Mouse (Mus musculus) adrenal gland (tissue): ENCODE data around the gene Dph3.
"Not testable (repeated sequence)": the region's sequence is repeated elsewhere in the genome, so short reads cannot be mapped to it uniquely, and the experiment has no call there.

Experiments
- intact Hi-C: fragments of 180-260 bp; cut with DNase I; formaldehyde crosslinking; loops from one replicate; pipeline ENCODE4 v1.15.1; 2025

Dph3 gene

DNA sequence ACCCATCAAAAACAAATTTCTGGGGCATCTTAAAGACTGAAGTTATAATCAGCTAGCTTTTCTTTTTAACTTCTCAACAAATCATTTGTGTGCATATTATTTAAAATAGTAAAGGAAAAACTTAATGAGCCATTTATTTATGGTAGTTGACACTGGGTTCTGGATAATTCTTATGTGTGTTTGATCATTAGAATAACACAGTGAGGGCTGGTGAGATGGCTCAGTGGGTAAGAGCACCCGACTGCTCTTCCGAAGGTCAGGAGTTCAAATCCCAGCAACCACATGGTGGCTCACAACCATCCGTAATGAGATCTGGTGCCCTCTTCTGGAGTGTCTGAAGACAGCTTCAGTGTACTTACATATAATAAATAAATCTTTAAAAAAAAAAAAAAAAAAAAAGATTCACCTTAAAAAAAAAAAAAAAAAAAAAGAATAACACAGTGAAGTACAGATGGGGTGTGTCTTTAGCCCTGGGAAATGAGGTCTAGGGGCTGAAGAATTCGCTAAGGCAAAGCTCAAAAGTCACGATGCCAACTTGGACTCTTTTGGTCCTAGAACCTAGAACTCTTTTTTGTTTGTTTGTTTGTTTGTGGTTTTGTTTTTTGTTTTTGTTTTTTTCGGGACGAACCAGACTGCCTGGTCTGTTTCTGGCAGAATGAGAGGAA is 2.2 kb upstream of the Dph3 start:
- intact Hi-C loops: not testable (repeated sequence)

DNA sequence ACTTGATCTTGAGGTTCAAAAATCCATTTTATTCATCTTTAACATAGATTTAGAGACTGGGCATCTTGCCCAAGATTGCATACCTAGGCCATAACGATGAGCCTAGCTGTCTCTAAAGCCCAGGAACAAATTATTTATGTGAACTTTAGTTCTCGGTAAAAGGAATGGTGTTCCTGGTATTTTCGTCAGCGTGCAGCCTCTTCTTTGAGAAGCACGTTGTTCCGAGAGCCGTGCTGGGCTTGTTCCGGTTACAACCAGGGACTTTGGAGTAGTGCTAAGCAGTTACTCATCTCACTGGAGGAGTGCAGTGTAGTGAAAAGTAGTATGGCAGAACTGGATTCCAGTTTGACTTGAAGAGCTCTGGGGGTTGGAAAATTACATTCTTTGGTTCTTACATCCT is 697 bp upstream of the Dph3 start:
- intact Hi-C loops: no loop called here

DNA sequence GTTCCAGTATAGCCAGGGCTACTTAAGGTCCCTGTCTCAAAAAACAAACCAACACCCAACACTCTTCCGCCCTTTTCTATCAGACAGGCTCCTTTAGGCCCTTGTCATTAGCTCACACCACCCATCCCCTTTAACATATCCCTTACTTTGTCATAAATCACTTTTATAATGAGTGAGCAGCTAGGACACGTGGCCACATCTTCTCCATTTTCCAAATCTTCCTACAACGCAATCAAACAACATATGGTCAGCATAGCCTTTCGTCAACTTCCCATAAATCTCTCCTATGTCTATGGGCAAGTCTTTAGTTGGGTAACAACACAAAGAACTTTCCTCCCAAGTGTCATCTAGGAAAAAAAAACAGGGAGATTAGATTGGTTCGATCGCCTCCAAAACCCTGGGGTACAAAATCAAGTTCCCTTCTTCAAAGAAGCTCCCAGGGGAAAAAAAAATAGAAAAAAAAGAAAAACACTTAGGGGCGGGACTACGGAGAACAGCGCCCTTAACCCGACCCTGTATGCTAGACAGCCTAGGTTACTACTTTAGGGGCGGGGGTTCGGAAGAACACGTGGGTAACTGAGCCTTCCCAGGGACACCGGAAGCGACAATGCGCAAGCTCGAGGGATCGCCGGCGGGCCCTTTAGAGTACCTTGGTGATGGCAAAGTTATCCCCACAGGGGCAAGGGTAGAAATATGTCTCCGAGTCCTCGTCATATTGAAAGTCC is 606 bp downstream of the Dph3 start, which contains the start of gene Oxnad1:
TSS of gene Oxnad1 (plus strand) at position 614 of the 725 bp plus-strand sequence.
- intact Hi-C loops: no loop called here

DNA sequence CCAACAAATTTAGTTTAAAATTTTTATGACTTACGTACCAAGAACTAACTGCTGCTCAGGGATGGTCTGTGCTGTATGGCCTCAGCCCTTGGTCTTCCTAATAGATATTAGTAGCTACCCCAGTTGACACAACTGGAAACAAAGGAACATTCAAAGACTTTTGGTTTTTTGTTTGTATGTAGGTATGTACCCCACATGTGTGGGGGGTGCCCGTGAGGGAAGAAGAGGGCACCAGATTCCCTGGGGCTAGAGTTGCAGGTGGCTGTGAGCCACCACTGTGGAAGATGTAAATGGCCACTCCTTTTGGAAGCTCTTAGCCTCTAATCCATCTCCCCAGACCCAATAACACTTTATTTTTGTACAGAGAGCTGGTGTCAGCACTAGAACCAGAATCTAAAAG is 2.1 kb downstream of the Dph3 start:
- intact Hi-C loops: no loop called here

DNA sequence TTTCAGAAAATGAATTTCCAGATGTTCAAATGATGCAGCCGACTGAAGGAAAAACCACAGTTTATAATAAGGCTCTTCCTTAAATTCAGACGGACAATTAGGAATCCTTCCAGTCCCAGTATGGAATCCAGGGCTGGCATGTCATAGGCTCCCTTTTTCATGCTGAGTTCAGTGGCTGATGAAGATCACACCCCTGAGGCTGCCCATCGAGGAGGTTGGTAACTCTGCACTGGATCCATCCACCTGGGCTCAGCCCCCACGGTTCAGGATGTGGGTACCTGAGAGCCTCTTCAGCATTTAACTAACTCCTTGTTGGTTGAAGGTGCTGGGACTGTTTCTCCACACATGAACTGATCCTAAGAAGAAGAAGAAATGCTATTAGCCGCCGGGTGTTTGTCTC is 2.6 kb downstream of the Dph3 start:
- intact Hi-C loops: no loop called here

DNA sequence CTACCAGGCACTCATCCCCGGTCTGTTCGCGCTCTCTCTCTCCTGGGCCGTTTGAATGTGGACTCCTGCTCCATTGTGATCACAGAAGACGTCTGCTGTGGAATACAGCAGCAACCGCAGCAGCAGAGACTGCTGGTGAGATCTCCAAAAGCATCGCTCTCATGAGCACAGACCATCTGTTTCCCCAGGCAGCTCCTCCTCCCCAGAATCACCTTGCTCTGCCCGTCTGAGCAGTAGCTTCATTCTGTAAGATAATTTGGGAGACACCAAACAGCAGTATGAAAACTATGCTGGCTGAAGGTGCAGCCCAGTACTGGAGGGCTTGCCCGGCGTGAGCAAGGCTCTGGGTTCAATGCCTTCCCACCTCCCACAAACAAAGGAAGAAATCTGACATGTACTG is 4.5 kb downstream of the Dph3 start:
- intact Hi-C loops: no loop called here

DNA sequence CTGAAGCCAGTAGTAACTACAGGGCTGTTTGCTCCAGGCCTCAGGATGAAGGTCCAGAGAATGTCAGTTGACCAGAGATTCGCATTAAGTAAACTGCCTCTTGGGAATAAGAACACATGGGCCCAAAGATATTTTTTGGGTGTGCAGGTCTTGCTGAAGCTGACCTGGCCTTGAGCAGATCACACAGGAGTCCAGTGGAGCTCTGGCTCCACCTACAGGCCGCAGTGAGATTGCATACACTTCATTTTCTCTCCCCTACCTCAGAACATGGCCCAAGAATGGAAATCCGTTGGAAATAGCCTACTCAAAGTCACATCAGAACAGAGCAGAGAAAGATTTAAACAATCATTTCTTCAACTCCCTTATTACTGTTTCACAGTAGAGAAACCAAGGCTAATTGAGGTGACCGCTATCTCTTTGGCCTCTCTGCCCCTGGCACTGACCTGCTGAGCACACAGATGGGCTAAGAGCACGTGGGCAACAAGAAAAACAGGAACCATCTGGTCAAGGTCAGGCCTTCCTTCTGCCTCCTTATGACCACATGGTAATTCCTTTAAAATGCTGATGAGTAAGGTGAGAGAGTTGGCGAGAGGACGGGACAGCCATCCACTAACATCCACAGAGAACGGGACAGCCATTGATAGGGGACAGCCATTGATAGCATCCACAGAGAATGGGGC is 8.5 kb downstream of the Dph3 start:
- intact Hi-C loops: loop anchor here (1.0 to 5.0 kb wide), 4 partner anchors 45 to 420 kb away; no protein-coding TSS in a partner anchor

DNA sequence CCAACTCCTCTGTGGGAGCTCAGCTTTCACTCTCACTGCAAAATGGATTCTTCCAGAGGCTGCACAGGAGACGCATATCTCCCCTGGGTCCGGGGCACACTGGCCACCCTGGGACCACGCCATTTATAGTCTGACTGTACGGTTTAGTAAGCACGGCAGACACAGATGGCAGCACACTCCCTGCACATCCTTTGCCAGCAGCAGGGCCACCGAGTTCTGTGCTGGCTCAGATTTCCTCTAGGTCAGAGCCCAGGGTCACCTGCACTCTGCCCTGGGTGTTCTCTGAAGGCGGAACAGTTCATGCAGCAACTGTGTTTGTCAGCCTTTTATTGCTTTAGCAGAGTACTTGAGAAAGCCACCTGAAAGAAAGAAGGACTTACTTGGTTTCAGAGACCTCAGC is 11.6 kb downstream of the Dph3 start:
- intact Hi-C loops: no loop called here

DNA sequence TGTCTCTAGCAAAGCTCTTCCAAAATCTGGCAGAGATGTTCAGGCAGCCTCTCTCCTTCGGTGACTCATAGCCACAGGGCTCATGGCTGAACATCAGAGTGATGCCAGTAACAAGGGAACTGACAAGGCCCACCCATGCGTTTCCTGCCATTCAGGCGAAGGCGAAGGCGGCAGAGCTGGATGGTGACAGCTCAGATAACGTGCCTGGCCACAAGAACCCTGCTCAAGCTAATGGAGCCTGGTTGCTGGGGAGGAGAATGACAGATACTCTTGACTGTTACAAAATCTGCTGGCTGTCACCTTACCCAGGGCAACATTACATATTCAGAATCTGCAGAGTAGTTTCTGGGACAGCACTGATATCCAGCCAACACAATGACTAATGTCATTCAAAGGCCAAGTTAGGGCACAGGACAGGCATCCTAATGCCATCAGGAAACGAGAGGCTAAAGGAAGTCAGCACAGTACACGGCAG is 12.3 kb downstream of the Dph3 start:
- intact Hi-C loops: no loop called here

DNA sequence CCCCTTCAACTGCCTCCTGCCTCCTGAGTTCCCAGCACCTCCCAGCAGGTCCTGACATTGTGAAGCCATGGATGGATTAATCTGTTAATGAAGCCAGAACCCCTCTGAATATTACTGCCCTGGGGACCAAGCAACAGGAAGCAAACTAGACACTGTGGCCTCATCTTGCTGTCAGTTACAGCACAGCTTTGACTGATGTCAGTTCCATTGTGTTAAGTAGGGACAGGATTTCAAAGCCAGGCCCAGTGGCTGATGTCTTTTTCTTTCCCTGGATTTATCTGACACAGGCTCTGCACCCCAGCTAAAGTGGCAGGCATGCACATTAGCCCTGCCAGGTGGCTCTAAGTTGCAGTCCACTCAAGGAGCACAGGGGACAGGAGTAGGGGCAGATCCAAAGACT is 12.7 kb downstream of the Dph3 start:
- intact Hi-C loops: no loop called here

DNA sequence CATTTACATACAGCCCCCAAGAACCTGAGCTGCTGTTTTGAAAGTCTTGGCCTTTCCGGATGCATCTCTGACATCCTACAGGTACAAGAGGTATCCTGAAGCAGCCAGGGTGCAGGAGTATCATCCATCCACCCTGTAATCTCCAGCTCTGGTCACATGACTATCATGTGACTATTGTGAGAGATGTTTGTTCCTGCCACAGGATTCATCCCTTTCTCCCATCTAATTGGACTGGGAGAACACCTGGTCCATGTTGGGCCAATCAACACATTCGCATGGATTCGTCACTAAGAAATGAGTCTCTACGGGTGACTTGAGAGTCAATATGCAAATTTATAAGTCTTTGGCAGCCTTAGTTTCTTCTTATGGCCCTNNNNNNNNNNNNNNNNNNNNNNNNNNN is 24.1 kb downstream of the Dph3 start:
- intact Hi-C loops: no loop called here

DNA sequence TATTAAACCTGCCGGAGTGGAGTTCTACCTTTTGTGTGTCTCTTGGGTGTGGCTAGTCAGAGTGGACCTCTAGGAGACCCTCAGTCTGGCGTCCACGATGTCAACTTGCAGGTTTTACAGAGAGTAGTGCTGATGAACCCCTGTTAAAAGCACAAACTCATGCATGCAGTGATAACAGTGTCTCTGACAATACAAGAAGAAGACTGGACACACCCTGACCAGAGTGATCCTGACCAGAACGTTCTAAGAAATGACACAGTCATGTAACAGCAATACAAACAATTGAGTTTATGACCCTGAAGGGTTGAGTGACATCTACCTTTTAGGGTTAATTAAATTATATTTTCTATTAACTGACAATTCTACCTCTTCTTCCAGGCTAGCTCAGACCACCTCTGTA is 27.9 kb downstream of the Dph3 start:
- intact Hi-C loops: no loop called here

DNA sequence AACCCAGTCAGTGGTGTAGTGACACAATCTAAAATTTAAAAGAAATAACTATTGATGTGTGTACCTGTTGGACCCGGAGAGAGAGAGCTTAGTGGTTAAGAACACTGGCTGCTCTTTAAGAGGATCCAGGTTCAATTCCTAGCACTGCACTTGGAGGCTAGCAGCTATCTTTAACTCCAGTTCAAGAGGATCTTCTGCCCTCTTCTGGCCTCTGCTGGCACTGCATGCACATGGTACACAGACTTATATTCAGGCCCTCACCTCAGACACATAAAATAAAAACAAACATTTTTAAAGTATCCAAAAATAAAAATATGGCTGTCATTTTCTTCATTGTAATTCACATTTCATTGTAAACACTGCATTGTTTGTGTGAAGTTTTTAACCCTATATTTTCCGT is 28.9 kb downstream of the Dph3 start:
- intact Hi-C loops: no loop called here

DNA sequence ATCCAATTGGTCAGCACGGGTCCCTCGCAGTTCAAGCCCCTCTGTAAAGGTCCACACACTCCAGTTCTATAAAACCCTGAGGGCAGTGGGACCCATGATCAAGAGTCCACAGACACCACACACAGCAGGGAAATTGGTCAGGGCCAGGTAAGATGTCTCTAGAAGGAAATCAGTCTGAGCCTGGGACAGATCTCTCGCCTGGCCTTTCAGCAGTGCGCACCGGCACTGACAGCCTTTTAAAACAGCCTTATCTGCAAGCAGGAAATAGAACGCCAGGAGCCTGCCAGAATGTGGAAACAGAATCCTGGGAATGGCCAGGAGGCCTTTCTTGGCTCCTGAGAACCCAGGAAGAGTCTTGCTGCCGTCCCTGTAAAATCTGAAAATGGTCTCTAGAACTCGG is 29.7 kb downstream of the Dph3 start:
- intact Hi-C loops: no loop called here

DNA sequence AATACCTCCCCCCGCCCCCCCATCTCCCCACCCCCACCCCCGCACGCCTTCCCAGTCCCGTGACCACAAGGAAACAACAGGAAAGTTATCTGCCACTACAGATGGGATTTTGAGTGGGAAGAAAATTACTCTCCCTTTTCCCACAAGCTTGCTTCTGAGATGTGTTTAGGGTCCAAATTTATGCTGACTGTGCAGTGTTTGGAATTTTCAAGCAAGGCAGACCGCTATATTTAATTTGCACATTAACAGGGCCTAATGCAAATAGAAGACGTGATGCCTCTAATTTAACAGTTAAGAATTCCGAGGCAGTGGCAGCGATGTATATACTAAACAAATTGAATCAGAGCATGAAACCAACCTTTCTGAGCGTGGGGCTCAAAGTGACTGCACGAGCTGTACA is 30.7 kb downstream of the Dph3 start:
- intact Hi-C loops: no loop called here

DNA sequence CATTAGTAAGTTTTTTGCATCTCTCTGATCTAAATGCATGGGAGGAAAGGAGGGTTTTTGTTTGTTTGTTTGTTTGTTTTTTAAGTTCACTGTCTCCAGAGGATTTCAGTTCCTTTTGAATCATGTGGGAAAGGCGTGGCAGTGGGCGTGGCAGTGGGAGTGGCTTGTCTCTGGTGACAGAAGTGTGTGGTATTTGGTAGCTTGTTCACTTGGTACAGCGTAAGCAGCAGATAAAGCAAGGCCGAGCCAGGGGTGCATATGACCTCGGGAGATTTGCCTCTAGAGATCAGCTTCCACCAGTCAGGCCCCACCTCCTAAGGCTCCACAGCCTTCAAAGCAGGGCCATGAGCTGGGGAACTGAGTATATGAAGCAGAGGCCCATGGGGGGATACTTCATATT is 31.6 kb downstream of the Dph3 start:
- intact Hi-C loops: no loop called here

DNA sequence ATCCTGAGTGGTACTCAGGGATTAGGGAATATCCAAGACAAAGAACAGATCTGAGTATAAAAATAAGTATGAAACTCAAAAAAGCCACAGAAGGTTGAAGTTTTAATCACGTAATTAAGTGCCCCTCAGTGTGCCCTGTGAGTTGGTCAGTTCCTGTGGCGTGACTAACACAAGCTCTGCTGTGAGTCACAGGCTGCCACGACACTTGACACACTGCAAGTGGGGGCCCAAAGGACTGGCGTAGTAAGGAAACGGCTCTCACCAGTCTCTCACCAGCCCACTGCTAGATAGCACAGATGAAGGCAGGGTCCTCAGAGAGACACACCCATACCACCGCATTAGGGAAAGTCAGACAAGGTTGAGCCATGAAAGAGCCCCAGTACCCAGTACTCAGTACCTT is 35.4 kb downstream of the Dph3 start:
- intact Hi-C loops: no loop called here

DNA sequence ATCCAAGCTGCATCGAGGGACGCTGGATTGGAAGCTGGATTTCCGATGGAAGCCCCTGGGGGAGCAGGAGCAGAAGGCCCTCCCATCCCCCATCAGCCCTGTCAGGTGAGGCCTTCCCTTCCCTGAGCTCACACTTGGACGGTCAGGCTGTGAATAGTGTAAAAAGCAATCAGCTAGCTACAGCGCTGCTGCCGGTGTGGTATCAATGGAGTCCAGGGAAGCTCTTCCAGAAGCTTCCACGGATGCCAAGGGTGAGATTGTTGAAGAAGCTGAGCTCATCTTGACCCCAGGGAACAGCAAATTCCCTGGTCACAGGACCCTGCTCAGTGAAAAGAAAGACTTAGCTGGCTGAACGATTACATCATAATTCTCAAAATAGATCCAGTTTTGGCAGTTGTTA is 39.2 kb downstream of the Dph3 start:
- intact Hi-C loops: no loop called here

DNA sequence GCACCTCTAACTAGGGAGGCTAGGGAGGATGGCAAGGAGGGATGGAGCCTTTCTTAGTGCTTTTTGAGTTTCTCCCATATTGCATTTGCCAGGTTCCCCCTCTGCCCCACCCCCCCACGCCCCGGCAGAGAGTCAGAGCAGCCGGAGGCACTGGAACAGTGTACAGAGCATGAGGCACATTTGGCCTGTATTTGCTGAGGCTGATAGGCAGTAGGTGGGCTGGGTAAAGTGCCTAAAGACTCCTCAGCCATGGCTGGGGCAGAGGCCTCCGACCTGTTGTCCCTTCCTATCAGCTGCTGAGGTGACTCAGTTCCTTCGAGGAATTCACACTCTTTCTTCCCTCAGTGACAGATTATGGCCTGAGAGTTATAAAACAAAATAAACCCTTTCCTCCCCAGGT is 43.4 kb downstream of the Dph3 start:
- intact Hi-C loops: no loop called here

DNA sequence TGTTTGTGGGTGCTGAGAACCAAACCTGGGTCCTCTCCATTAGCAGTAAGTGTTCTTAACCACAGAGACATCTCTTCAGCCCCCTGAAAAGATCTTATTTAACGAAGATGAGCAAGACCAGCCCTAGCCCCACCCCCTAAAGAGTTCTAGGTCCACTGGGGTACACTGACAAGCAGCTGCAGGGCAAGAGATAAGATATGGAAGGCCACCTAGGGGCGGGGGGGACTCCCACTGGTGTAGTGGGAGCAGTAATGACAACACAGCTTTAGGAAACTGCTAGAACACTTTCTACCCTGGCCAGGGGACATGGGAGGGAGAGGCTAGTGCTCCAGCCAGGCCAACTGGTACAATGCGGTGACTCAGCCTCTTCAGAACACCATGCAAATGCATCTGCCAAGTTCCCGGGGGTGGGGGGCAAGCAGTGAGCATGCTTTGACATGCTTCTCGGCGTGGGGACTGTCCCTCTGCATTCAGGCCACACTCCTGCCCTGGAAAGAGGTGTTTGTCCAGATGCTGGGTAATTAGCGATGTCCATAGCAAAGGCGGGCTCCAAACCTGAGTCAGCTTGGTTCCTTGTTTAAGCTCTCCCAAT is 47.8 kb downstream of the Dph3 start:
- intact Hi-C loops: no loop called here

DNA sequence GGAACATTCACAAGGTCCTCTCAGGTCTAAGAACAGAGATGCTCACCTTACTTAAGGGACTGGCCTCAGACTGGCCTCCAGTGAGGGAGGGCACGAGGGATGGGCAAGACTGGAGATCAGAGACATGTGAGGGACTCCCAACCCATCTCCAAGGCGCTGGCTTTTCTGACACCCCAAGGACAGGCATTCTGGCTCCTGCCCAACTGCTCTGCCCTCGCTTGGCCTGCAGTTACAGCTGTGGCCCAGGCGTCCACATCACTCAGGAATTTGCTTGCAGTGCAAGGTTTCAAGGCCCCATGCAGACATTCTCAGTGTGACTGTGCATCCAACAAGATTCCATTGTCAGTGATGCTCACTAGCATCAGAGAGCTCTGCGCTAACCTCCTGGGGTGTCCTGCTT is 49.0 kb downstream of the Dph3 start:
- intact Hi-C loops: no loop called here

DNA sequence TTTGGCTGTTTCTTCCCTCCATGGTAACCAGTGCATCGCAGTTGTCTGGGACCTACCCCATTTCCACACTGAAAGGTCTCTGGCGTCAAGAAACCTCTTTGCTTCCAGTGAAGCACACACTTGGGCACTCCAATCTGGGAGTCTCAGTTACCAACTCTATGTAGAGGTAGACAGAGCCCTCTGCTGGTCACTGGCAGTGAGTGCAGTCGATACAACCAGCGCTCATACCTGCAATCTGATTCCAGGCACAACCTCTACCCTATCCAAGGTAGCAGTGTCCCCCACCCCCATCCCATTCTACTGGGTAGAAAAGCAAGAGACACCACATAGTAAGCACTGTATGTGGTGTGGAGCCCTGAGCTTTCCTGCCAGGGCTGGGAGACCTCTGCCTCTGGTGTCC is 53.0 kb downstream of the Dph3 start:
- intact Hi-C loops: loop anchor here (1.0 to 5.0 kb wide), 3 partner anchors 45 to 235 kb away; no protein-coding TSS in a partner anchor
